Mouse (Mus musculus): ENCODE measurements around the gene Tuba3a.
A peak's percentile ranks its signal among the peaks of the same experiment; 100 is the strongest.
"Not testable (repeated sequence)": the region's sequence is repeated elsewhere in the genome, so short reads cannot be mapped to it uniquely, and the experiment has no call there.

Tuba3a gene

DNA sequence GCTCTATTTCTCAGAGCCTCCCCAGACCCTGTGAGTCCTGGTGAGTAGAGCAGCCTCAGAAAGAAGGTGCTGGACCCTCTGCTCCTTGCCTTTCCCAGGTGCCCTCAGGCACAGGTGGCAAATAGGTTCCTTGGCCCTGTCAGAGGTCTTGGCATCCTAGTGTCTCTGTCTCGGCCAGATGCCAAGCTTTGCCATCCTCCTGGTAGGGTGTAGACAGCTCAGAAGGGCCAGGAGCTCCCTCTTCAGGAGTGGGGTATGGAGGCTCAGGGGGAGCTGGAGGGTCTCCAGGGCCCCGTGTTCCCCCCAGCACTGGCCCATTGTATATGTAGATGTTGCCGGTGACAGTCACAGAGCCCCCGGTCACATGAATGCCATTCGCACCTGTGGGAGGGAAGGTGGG is 21.2 kb upstream of the Tuba3a start:
- no peak for DNase-seq (ENCODE audit: low spot score in 2 of 2)

DNA sequence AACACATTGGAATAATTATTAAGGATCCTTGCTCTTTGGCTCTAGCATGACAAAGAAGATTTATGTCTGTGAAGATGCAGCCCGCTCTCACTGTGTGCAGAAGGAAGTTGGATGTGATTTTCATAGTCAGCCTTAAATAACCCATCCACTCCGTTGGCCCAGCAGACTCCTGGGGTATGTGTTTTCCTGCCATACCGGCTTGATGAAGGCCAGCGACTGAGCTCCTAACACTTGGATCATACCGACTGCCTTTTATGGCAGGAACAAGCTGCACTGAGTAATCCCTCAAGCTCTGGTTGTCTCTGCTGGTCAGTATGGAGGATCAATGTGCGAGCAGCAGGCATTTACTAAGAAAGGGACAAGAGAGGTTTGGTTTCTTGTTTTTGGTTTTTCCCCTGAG is 19.6 kb upstream of the Tuba3a start:
- DNase-seq (ENCODE audit: low spot score in 2 of 2): no peak

DNA sequence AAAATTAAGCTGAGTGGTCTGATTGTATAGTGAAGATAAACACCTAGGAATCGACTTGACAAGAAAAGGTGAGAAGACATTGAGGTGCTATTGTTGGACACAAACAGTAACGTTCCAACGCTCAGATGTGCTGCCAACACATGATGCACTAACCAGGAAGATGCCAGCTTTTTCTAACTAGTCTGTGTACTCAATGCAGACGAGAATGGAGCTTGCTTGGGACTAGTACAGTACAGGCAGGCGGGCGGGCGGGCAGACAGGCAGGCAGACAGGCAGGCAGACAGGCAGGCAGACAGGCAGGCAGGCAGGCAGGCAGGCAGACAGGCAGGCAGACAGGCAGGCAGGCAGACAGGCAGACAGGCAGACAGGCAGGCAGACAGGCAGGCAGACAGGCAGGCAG is 18.6 kb upstream of the Tuba3a start:
- DNase-seq (ENCODE audit: low spot score in 2 of 2): not testable (repeated sequence)

DNA sequence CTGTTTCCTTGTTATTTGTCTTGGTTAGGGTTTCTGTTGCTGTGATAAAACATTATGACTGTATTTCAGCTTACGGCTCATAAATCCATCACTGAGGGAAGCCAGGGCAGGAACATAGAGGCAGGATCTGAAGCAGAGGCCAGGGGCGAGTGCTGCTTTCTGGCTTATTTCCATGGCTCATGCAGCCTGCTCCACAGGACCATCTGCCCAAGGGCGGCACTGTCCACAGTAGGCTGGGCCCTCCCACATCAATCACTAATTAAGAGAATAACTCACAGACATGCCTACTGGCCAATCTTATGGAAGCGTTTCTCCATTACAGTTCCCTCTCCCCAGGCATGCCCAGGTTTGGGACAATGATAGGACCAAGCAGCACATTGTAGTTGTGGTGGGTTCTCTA is 17.4 kb upstream of the Tuba3a start:
- DNase-seq (ENCODE audit: low spot score in 2 of 2): no peak

DNA sequence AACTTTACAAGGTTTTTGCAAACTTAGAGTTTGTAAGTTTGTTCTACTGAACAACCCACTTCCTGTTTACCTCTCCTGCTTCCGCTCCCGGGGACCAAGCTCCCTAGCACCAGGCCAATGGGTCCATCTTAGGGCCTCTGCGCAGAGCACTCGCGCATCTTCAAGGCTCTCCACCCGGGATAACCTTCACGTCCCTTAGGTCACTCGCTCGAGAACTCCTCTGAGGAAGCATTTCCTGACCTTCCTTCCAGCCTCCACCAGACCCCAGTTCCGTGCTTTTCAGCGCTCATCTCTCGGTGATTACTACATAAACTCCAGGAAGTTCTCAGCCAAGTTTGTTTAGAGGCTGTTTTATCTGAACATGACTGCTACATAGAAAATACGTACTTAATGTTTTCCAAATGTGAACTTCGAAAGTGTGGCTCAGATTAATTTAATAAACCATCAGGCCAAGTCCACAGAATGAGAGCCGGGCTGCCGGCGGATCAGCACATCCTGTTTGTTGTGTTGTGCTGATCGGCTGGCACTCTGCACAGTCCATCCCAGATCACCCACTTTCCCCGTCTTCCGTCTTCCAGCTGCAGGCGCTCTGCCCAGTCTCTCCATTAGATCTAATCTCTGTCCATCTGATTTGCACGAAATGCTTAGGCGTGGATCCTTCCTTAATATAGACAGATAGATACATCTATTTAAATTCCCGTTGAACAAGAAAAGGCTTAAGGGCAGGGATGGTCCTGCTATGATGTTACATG is 16.6 kb upstream of the Tuba3a start:
- DNase-seq (ENCODE audit: low spot score in 2 of 2): no peak

- DNase-seq (ENCODE audit: low spot score in 2 of 2): no peak
Measured at GRCm38 (mm10) chr6:125300982-125301381, 15.1 kb upstream of the Tuba3a start.

- no peak for DNase-seq (ENCODE audit: low spot score in 2 of 2)
Measured at GRCm38 (mm10) chr6:125297149-125297820, 11.4 kb upstream of the Tuba3a start.

- no peak for DNase-seq (ENCODE audit: low spot score in 2 of 2)
Measured at GRCm38 (mm10) chr6:125294049-125294448, 8.2 kb upstream of the Tuba3a start.

DNA sequence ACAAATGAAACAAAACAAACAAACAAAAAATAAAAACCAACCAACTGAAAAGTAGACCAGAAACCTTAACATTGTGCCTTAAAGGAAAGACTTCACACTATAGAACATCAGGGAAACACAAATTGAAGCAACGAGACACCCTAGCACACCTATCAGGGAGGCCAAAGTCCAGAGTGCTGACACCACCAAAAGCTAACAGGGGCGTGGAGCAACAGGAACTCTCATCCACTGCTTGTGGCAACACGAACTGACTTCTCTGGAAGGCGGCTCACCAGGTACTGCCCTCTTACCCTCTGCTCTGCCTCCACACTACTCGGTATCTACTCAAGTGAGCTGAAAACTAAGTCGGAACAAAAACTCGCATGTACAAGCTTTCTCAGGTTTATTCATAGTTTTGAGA is 6.4 kb upstream of the Tuba3a start:
- DNase-seq (ENCODE audit: low spot score in 2 of 2): no peak

DNA sequence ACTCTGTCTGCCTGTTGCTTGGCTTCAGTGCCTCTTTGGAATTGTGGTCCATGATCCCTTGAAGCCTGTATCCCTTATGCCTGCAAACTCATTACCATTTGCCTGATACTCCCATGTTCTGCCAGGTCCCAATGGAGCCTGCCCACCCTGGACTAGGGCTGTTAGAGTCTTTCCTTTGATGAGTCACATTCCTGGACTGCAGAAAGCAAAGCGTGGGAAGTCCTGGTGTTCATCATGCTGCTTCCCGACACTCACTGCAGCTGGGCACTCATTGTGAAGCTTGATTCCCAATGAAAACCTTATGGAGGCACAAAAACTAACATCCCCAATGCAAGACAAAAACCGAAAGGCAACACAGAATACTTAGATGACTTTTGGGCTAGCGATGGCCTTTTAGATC is 5.5 kb upstream of the Tuba3a start:
- peak in 1 of 2 experiments; percentile 32 for DNase-seq (ENCODE audit: low spot score in 2 of 2)

DNA sequence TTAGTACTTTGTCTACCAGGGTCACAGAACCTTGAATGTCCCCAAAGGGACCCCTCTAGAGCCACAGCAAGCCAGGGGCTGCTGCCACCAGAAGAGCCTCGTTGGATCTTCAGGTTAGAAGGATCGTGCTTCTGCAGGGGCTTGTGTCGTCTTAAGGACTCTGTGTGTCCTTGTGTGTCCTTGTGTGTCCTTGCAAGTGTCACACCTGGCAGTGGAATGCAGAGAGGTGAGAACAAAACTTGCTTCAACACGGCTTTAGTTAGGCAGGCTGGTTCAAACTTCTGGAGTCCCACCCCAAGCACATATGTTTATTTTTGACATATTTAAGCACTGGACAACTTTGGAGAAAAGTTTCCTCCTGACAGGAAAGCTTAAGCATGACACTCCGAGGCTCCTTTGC is 2.9 kb upstream of the Tuba3a start:
- no peak for DNase-seq (ENCODE audit: low spot score in 2 of 2)

GRCm38 (mm10) chr6:125286944-125287343 is 1.1 kb upstream of the Tuba3a start:
- no peak for DNase-seq (ENCODE audit: low spot score in 2 of 2)

DNA sequence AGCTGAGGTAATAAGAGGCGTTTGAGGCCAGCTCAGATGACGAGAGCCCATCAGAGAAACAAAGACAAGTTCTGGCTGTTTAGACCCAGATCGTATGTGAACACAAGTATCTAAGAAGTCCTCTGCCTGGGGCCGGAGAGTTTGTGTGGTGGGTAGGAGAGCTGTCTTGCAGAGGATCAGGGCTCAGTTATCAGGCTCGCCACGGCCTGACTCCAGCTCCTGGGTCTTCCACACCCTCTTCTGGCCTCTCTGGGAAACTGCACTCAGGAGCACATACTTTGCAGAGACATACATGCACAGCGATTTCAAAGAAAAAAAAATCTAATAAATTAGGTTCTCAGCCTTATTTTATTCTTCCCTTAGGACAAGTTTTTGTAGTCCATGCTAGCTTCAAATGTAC is 1.1 kb downstream of the Tuba3a start:
- DNase-seq (ENCODE audit: low spot score in 2 of 2): no peak

GRCm38 (mm10) chr6:125284250-125284649 is 1.6 kb downstream of the Tuba3a start:
- no peak for DNase-seq (ENCODE audit: low spot score in 2 of 2)

- not testable (repeated sequence) for DNase-seq (ENCODE audit: low spot score in 2 of 2)
Measured at GRCm38 (mm10) chr6:125282721-125283120, 3.1 kb downstream of the Tuba3a start.

- DNase-seq (ENCODE audit: low spot score in 2 of 2): no peak
Measured at GRCm38 (mm10) chr6:125279729-125280128, 6.1 kb downstream of the Tuba3a start.

GRCm38 (mm10) chr6:125274841-125275563 is 10.8 kb downstream of the Tuba3a start:
- DNase-seq (ENCODE audit: low spot score in 2 of 2): no peak

DNA sequence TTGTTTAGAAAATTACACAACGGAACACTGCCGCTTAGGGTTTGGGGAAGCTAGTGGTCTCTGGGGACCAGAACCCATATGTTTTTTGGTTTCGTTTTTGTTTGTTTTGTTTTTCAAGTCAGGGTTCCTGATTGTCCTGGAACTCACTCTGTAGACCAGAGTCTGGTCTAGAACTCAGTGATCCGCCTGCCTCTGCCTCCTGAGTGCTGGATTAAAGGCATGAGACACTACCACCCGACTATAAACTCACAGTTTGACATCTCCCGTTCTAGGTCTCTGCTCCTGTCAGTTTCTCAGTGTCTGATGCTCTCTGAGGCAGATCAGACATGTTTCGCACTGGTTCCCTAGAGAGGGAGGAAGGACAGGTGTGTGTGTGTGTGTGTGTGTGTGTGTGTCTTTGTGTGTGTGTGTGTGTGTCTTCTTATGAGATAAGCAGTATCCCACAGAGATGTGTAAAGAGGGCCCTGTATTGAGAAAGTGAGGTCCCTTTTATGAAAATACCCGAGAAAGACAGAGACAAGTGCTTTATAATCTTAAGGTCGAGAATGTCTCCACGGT is 13.5 kb downstream of the Tuba3a start:
- DNase-seq (ENCODE audit: low spot score in 2 of 2): no peak

GRCm38 (mm10) chr6:125271455-125272227 is 14.2 kb downstream of the Tuba3a start:
- DNase-seq (ENCODE audit: low spot score in 2 of 2): peak; percentile 85 to 97

DNA sequence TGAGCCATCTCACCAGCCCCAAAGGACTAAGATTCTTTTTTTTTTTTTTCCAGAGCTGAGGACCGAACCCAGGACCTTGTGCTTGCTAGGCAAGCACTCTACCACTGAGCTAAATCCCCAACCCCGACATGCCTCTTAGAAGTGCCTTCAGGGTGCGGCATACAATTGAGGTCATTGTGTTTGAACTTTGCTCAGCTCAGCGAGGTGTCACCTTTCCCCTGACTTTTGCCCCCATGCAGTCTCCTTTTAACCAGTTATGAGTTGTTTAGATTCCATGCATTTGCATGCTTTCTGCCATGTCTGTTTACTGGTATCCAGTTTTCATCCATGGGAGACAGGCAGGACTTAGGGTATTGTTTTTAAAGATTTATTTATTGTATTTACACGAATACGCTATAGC is 17.0 kb downstream of the Tuba3a start:
- no peak for DNase-seq (ENCODE audit: low spot score in 2 of 2)

- DNase-seq (ENCODE audit: low spot score in 2 of 2): no peak
Measured at GRCm38 (mm10) chr6:125267469-125267868, 18.4 kb downstream of the Tuba3a start.

DNA sequence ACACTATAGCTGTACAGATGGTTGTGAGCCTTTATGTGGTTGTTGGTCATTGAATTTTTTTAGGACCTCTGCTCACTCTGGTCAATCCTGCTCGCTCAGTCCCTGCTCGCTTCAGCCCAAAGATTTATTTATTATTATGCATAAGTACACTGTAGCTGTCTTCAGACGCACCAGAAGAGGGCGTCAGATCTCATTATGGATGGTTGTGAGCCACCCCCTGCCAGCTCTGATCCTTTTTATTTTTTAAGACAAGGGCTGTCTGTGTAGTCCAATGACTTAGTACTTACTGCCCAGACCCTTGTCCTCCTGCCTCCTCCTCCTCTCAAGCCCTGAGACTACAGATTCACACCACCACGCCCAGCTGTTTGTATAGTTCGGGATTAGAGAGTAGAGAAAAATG is 19.2 kb downstream of the Tuba3a start:
- not testable (repeated sequence) for DNase-seq (ENCODE audit: low spot score in 2 of 2)
